Mouse (Mus musculus) liver, adult 2 months (tissue): ENCODE results near the gene Dcaf15.

ENCODE experiments used
- CTCF ChIP-seq: fragments of 200-500 bp; IDR thresholded peaks from 2 replicates; pipeline ENCODE4 v1.5.1; 2011; ENCODE audit warnings: low read depth, low read length, control low read depth
- POLR2A ChIP-seq: fragments of 200-500 bp; IDR thresholded peaks from 2 replicates; pipeline ENCODE4 v1.6.1; 2011; ENCODE audit warnings: low read length, control low read depth; ENCODE audit not compliant: insufficient read depth; ENCODE audit errors: extremely low read depth

DNA sequence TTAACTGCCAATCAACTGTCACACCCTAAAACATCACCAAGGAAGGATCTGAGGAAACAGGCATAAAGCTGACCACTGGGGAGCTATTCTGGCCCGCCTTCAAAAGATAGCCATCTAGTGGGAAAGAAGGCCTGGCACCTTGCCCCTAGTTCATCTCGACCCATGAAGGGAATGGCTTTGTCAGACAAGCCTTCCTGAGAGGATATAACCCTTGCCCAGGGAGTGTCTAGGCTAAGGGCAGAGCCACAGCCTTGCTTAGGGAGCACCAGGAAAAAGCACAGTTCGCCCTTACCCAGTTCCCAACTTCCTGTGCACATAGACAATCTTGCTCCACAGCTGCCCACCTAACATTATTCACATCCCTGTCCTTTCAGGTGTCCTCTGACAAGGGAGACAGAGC is 967 bp downstream of the Dcaf15 start:
- TF ChIP-seq POLR2A (no peak), CTCF (no peak)
